Mouse (Mus musculus) heart, embryonic 11.5 days (tissue): ENCODE measurements at regions not wholly inside any gene's neighbourhood (a gene's known extent, or its start where the extent isn't known, plus 50 kb on each side); places are given as distances from the start of the nearest gene placed in this dataset.

ENCODE experiments used
- ATAC-seq: fragments of 200-750 bp; cut with Nextera tagmentation; replicated peaks from 2 replicates; pipeline ENCODE4 v1.8.0; 2017; ENCODE audit warnings: moderate library complexity; ENCODE audit not compliant: insufficient number of reproducible peaks, low FRiP score, low TSS enrichment
- H3K27ac ChIP-seq: fragments of 300-500 bp; sonication (generic); 2 replicates; pipeline ENCODE4 v1.5.1; 2014; ENCODE audit warnings: mild to moderate bottlenecking, low read depth, low read length
- H3K27me3 ChIP-seq: fragments of 300-500 bp; sonication (generic); 2 replicates; pipeline ENCODE4 v1.6.1; 2014; ENCODE audit warnings: mild to moderate bottlenecking, low read length, mixed read lengths; ENCODE audit not compliant: control insufficient read depth, insufficient read depth
- H3K36me3 ChIP-seq: fragments of 300-500 bp; sonication (generic); 2 replicates; pipeline ENCODE4 v1.6.1; 2014; ENCODE audit warnings: mild to moderate bottlenecking, low read length, moderate library complexity, mixed read lengths; ENCODE audit not compliant: control insufficient read depth, insufficient read depth
- H3K4me1 ChIP-seq: fragments of 300-500 bp; sonication (generic); 2 replicates; pipeline ENCODE4 v1.6.1; 2014; ENCODE audit warnings: low read length; ENCODE audit not compliant: control insufficient read depth, insufficient read depth
- H3K4me2 ChIP-seq: fragments of 300-500 bp; sonication (generic); 2 replicates; pipeline ENCODE4 v1.6.1; 2014; ENCODE audit warnings: mild to moderate bottlenecking, moderate library complexity
- H3K4me3 ChIP-seq: fragments of 300-500 bp; sonication (generic); 2 replicates; pipeline ENCODE4 v1.5.1; 2014; ENCODE audit warnings: low read depth, low read length
- H3K9ac ChIP-seq: fragments of 300-500 bp; sonication (generic); 2 replicates; pipeline ENCODE4 v1.6.1; 2014; ENCODE audit warnings: mild to moderate bottlenecking, low read depth, low read length, moderate library complexity
- H3K9me3 ChIP-seq: fragments of 300-500 bp; sonication (generic); replicated peaks from 2 replicates; pipeline ENCODE4 v1.6.1; 2016; ENCODE audit warnings: low read length; ENCODE audit not compliant: control insufficient read depth
- WGBS: fragments of 180-500 bp; shearing (Covaris S2); extraction: QIAGEN DNeasy Blood & Tissue Kit; methylation state at CpG from one replicate; pipeline ENCODE4 v1.1.7; 2014; ENCODE audit not compliant: insufficient replicate concordance; 5-methylcytosine and 5-hydroxymethylcytosine counted together

DNA sequence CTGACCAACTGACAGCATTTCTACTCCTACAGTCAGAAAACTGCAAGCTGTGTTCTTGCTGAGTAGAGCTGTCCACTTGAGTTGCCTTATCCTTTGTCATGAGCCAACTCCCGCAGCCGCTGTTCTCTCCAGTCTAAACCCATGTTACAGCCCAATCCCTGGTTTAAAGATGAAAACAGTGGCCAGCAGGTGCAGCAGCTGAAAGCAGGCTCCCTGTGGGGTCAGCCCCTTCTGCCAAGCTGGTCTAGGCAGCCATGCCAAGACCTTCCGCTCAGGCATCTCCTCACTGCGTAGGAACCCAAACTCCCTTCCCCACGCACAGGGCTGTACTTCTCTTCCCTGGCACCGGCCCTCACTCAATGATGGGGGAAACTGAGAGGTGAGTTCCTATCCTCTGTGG is 279.3 kb upstream of the Npvf start:
- H3K9me3 ChIP-seq, result no peaks in the 10 kb centered on the region
- no peak for ATAC-seq
- H3K27ac ChIP-seq, result no peak overlapping the region
- no peak overlapping the region for H3K4me3 ChIP-seq
- H3K4me1 ChIP-seq, result no peaks in the 10 kb centered on the region
- no peak overlapping the region for H3K9ac ChIP-seq
- H3K27me3 ChIP-seq, result peaks cover 5% of the 10 kb centered on the region
- H3K36me3 ChIP-seq, result no peaks in the 10 kb centered on the region
- H3K4me2 ChIP-seq, result no peak overlapping the region
- 86% methylated on average over 6 of the region's 6 CpGs for WGBS

- Histone ChIP-seq H3K36me3 (no peaks in the 10 kb centered on the region), H3K4me1 (no peaks in the 10 kb centered on the region), H3K27ac (no peak overlapping the region), H3K9me3 (no peaks in the 10 kb centered on the region), H3K27me3 (peaks cover 5% of the 10 kb centered on the region), H3K4me3 (no peak overlapping the region), H3K9ac (no peak overlapping the region), H3K4me2 (no peak overlapping the region)
- WGBS, result 74% methylated on average over 10 of the region's 10 CpGs
- ATAC-seq, result no peak
Observed at GRCm38 (mm10) chr6:50934245-50934644, 280.0 kb upstream of the Npvf start.

- H3K4me2 ChIP-seq, result no peak overlapping the region
- H3K27me3 ChIP-seq, result peaks cover 5% of the 10 kb centered on the region
- WGBS, result 79% methylated on average over 8 of the region's 8 CpGs
- H3K9ac ChIP-seq, result no peak overlapping the region
- H3K9me3 ChIP-seq, result no peaks in the 10 kb centered on the region
- no peak overlapping the region for H3K4me3 ChIP-seq
- 0 out of 2 replicates have a peak, but pooled peaks cover 5% of the 10 kb centered on the region for H3K4me1 ChIP-seq
- no peak overlapping the region for H3K27ac ChIP-seq
- ATAC-seq, result no peak
- no peaks in the 10 kb centered on the region for H3K36me3 ChIP-seq
Observed at GRCm38 (mm10) chr6:50936306-50936705, 282.1 kb upstream of the Npvf start.

- Histone ChIP-seq H3K9me3 (no peaks in the 10 kb centered on the region), H3K27me3 (peaks cover 5% of the 10 kb centered on the region), H3K4me2 (no peak overlapping the region), H3K36me3 (no peaks in the 10 kb centered on the region), H3K4me1 (0 out of 2 replicates have a peak, but pooled peaks cover 5% of the 10 kb centered on the region), H3K4me3 (no peak overlapping the region), H3K9ac (no peak overlapping the region), H3K27ac (no peak overlapping the region)
- 26% methylated on average over 9 of the region's 9 CpGs for WGBS
- ATAC-seq, result no peak
Observed at GRCm38 (mm10) chr6:50937094-50937493, 282.9 kb upstream of the Npvf start.

GRCm38 (mm10) chr6:50938879-50939278 is 284.6 kb upstream of the Npvf start:
- 29% methylated on average over 7 of the region's 7 CpGs for WGBS
- H3K4me2 ChIP-seq, result no peak overlapping the region

GRCm38 (mm10) chr6:50939440-50939839 is 285.2 kb upstream of the Npvf start:
- no peak for ATAC-seq
- 56% methylated on average over 2 of the region's 2 CpGs for WGBS

More at GRCm38 (mm10) chr6:50938879-50939278, 284.6 kb upstream of the Npvf start:
- no peak overlapping the region for H3K4me3 ChIP-seq
- H3K27me3 ChIP-seq, result no peaks in the 10 kb centered on the region
- H3K9me3 ChIP-seq, result no peaks in the 10 kb centered on the region
- H3K9ac ChIP-seq, result no peak overlapping the region
- H3K27ac ChIP-seq, result no peak overlapping the region
- no peak for ATAC-seq
- no peaks in the 10 kb centered on the region for H3K36me3 ChIP-seq
- H3K4me1 ChIP-seq, result 0 out of 2 replicates have a peak, but pooled peaks cover 5% of the 10 kb centered on the region

GRCm38 (mm10) chr6:50940118-50940517 is 285.9 kb upstream of the Npvf start:
- H3K9ac ChIP-seq, result no peak overlapping the region
- 19% methylated on average over 1 of the region's 1 CpGs for WGBS
- H3K27me3 ChIP-seq, result no peaks in the 10 kb centered on the region
- 0 out of 2 replicates have a peak, but pooled peaks cover 5% of the 10 kb centered on the region for H3K4me1 ChIP-seq
- H3K27ac ChIP-seq, result no peak overlapping the region
- H3K36me3 ChIP-seq, result no peaks in the 10 kb centered on the region
- H3K4me2 ChIP-seq, result no peak overlapping the region
- H3K9me3 ChIP-seq, result no peaks in the 10 kb centered on the region
- no peak for ATAC-seq
- no peak overlapping the region for H3K4me3 ChIP-seq

More at GRCm38 (mm10) chr6:50939440-50939839, 285.2 kb upstream of the Npvf start:
- H3K4me3 ChIP-seq, result no peak overlapping the region
- H3K27ac ChIP-seq, result no peak overlapping the region
- no peak overlapping the region for H3K4me2 ChIP-seq
- H3K4me1 ChIP-seq, result 0 out of 2 replicates have a peak, but pooled peaks cover 5% of the 10 kb centered on the region
- no peaks in the 10 kb centered on the region for H3K9me3 ChIP-seq
- H3K36me3 ChIP-seq, result no peaks in the 10 kb centered on the region
- H3K9ac ChIP-seq, result no peak overlapping the region
- no peaks in the 10 kb centered on the region for H3K27me3 ChIP-seq

DNA sequence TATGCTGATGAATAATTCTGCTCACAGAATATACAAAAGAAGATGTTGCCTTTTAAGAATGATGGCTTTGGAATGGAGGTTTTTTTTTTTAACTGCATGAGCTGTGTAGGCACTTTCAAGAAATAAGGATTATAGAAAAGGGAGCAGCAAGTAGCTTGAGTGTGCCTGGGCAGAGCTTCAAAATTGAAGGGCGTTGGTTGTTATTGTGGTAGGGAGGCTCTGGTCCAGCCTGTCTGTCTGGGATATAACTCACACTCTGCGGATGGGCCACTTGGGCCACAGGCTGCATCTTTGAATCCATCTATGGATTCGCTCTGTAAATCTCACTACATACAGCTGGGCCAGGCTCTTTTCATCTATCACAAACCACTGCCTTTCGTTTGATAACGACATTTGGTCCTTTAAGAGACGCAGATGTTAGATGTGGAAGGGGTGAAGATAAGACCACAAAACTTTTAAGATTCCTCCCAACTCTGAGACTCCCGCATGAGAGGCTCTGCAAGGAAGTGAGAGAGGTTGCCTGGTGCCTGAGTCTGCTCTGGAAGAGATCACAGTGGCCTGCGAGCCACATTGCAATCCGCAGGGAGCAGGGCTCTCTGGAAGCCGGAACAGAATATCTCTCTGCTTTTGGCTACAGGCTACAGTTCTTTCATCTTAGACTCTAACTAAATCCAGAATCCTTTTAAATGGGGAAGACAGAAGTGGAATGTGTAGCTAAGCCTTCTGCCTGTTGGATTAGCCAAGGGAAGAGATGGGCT is 286.6 kb upstream of the Npvf start:
- Histone ChIP-seq H3K9me3 (no peaks in the 10 kb centered on the region), H3K9ac (no peak overlapping the region), H3K36me3 (no peaks in the 10 kb centered on the region), H3K4me3 (no peak overlapping the region), H3K4me1 (0 out of 2 replicates have a peak, but pooled peaks cover 5% of the 10 kb centered on the region), H3K4me2 (no peak overlapping the region), H3K27ac (peak overlapping the region; percentile 4; the same call in 1 of the 2 replicates), H3K27me3 (no peaks in the 10 kb centered on the region)
- WGBS, result 49% methylated on average over 10 of the region's 10 CpGs
- ATAC-seq, result no peak

DNA sequence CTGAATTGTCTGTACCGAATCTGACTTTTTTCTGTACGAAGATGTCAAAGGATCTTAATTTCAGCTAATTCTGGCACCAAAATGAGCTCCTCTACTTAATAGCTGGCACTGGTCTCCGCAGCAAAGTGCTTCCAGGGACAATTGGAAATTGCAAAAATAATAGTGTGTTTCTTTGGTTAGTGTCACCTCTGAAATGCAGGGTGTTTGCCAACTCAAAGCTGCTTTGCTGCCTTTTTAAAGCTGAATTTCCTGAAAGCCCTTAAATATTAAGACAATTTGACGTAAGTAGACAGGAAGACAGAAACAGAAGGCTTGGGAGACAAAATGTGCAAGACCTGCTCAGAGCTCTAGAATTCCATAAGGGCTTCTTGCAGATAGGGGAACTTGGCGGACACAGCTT is 288.5 kb upstream of the Npvf start:
- H3K4me3 ChIP-seq, result no peak overlapping the region
- WGBS, result 84% methylated on average over 5 of the region's 5 CpGs
- no peak overlapping the region for H3K4me2 ChIP-seq
- H3K27me3 ChIP-seq, result no peaks in the 10 kb centered on the region
- no peak overlapping the region for H3K27ac ChIP-seq
- H3K4me1 ChIP-seq, result 0 out of 2 replicates have a peak, but pooled peaks cover 5% of the 10 kb centered on the region
- no peaks in the 10 kb centered on the region for H3K9me3 ChIP-seq
- no peak overlapping the region for H3K9ac ChIP-seq
- H3K36me3 ChIP-seq, result no peaks in the 10 kb centered on the region
- no peak for ATAC-seq
